Mouse (Mus musculus): ENCODE results near the gene Arhgef2.

DNA sequence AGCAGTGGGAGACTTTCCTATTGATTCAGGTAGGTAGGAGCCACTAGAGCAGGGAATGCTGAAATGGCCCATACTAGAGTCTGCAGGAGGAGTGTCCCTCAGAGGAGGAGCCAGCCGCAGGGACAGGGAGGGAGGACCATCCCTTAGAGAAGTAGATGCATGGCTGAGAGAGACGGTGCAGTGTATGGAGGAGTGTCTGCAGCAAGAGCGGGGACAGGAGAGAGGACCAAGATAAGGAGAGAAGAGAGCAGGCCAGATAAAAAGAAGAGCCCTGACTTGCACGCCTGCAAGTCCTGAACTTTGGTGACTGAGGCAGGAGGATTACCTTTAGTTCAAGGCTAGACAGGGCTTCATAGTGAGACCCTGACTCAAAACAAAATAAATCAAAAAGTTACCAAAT lies 21.3 kb downstream of the Arhgef2 start:
- TF ChIP-seq CTCF (IDR thresholded peaks at IDR 0.05; ENCODE audit: borderline replicate concordance, insufficient read depth, low read length) (no peak), POLR2A (IDR thresholded peaks at IDR 0.05; ENCODE audit: low read depth, low read length) (no peak)

Measured in embryonic fibroblast, embryonic 13.5 days (primary cell).